Mouse (Mus musculus): ENCODE measurements around the gene Dph1. TPM values are rescaled to one million over a fixed set of nuclear protein-coding genes. Genes with fewer than 3 reads are reported as not detected.

Dph1 gene
- 3.5 and 5.9 TPM in 2 replicates for polyA plus RNA-seq (2011; ENCODE audit: insufficient read depth, insufficient read length, low replicate concordance, missing spikeins)

DNA sequence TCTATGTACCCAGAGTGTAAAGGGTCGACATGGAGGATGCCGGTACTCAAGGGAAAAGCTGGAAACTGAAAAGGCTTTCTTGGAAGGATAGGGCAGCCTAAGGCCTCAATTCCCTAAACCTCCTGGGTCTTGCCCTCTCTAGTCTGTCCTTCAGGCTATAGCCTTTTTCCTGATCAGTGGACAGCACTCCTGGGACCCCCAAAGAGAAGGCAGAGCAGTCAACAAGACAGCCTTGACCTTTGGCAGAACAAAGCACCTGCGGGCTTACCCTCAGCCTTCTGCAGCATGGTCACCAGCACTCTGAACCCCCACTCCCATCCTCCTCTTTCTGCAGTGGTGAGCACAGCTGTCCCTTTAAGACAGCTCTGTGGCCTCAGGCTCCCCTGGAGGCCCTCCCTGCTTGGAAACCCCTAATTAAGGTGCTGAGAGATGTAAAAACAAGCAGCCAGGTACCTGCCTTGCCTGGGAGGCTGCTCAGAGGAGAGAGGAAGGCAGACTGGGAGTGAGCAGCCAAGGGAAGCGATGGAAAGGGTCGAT is at the start of gene Dph1:
Gene Dph1, minus strand, starts transcription at position 337 of the 537 bp plus-strand sequence.
- no peaks in the 10 kb centered on the region for H3K4me1 ChIP-seq (ENCODE audit: control insufficient read depth, insufficient read depth, low read length)
- peak within 1 kb of the TSS; percentile 92 for H3K4me3 ChIP-seq (replicated peaks; ENCODE audit: control insufficient read depth, low read depth, low read length)
- H3K27ac ChIP-seq (ENCODE audit: control insufficient read depth, insufficient read depth, low read depth, low read length, poor library complexity): no peak within 1 kb of the TSS; the same call in 1 of the 2 replicates
- 79% methylated on average over 5 of the region's 5 CpGs for WGBS
- no peak for TF ChIP-seq CTCF (IDR thresholded peaks at IDR 0.05; ENCODE audit: control insufficient read depth, insufficient read depth, low read length)

DNA sequence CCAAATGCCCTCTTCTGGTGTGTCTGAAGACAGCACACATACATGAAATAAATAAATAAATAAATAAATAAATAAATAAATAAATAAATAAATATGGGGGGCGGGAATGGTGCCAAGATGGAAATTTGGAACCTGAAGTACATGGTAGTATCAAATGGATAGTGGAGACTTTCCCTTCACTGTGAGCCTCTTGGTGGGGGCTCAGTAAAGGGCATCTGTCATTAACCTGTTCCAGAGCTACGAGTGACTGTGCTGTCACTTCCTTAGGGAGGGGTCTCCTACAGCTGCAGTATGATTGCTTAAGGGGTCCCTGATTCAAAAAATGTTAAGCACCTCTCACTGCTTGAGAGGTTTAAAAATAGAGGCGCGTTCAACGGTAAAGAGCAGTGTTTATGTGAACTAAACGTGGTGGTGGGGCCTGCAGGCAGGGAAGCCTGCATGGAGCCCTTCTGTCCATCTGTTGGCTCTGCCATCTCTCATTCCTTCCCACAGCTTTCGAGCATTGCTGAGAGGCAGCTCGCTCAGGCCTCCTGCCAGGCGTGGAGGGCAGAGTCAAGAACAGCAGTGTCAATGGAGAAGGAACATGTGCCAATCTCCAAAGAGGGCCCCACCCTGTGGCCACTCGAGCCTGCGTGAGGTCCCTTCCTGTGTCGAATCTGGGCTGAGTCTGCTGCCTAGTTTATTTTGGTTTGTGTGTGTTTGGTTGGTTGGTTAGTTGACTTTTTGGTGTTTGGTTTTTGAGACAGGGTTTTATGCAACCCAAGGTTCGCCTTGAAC is 49.3 kb upstream of the Dph1 start:
- Histone ChIP-seq H3K27ac (ENCODE audit: control insufficient read depth, insufficient read depth, low read depth, low read length, poor library complexity) (no peak overlapping the region), H3K4me1 (ENCODE audit: control insufficient read depth, insufficient read depth, low read length) (no peaks in the 10 kb centered on the region; the same call in none of the 2 replicates), H3K4me3 (replicated peaks; ENCODE audit: control insufficient read depth, low read depth, low read length) (no peak overlapping the region)
- TF ChIP-seq POLR2A (IDR thresholded peaks at IDR 0.05; ENCODE audit: borderline replicate concordance, control insufficient read depth, low read depth, low read length) (no peak), CTCF (IDR thresholded peaks at IDR 0.05; ENCODE audit: control insufficient read depth, insufficient read depth, low read length) (peak; percentile 10; the same call in 1 of the 2 replicates)
- 49% methylated on average over 13 of the region's 13 CpGs for WGBS

DNA sequence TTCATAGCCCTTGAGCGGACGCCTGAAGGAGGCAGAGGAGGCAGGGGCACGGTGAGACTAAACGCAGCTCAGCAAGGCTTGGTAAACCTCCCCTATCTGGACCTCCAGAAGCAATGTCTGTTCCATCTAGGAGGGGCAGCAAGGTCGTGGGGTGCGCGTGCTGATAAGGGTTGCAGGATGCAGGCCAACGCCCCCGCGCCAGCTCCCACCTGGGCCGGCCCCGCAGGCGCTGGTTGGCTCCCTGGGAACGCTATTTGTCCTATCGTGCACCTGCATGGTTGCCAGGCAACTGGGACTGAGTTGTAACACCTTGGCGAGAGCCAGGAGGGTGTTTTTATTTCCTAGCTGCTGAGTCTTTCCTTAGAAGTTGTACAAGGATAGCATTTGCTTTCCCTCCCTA is 43.7 kb upstream of the Dph1 start:
- Histone ChIP-seq H3K4me3 (replicated peaks; ENCODE audit: control insufficient read depth, low read depth, low read length) (no peak overlapping the region), H3K27ac (ENCODE audit: control insufficient read depth, insufficient read depth, low read depth, low read length, poor library complexity) (no peak overlapping the region), H3K4me1 (ENCODE audit: control insufficient read depth, insufficient read depth, low read length) (no peaks in the 10 kb centered on the region)
- TF ChIP-seq POLR2A (IDR thresholded peaks at IDR 0.05; ENCODE audit: borderline replicate concordance, control insufficient read depth, low read depth, low read length) (no peak), CTCF (IDR thresholded peaks at IDR 0.05; ENCODE audit: control insufficient read depth, insufficient read depth, low read length) (no peak)
- 30% methylated on average over 16 of the region's 16 CpGs for WGBS

DNA sequence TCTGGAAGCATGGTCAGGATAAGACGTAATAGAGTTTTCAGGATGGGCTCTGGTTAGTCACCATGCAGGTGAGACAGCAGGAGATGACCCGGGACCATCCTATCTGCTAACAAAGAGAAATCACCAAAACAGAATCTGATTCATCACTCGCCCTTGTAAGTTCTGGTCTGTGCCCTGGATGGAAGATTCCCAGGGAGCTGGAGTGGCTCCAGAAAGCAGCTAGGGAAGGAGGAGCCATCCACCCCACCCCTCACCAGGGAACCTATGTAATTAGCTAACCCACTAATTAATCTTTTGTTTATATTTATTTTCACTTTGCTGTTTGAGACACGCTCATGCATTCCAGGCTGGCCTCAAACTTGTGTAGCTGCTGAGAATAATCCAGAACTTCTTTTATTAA is 41.4 kb upstream of the Dph1 start:
- H3K4me3 ChIP-seq (replicated peaks; ENCODE audit: control insufficient read depth, low read depth, low read length): no peak overlapping the region
- no peaks in the 10 kb centered on the region; the same call in 1 of the 2 replicates for H3K4me1 ChIP-seq (ENCODE audit: control insufficient read depth, insufficient read depth, low read length)
- WGBS: 77% methylated on average over 4 of the region's 4 CpGs
- no peak overlapping the region for H3K27ac ChIP-seq (ENCODE audit: control insufficient read depth, insufficient read depth, low read depth, low read length, poor library complexity)
- TF ChIP-seq CTCF (IDR thresholded peaks at IDR 0.05; ENCODE audit: control insufficient read depth, insufficient read depth, low read length) (no peak), POLR2A (IDR thresholded peaks at IDR 0.05; ENCODE audit: borderline replicate concordance, control insufficient read depth, low read depth, low read length) (no peak)

DNA sequence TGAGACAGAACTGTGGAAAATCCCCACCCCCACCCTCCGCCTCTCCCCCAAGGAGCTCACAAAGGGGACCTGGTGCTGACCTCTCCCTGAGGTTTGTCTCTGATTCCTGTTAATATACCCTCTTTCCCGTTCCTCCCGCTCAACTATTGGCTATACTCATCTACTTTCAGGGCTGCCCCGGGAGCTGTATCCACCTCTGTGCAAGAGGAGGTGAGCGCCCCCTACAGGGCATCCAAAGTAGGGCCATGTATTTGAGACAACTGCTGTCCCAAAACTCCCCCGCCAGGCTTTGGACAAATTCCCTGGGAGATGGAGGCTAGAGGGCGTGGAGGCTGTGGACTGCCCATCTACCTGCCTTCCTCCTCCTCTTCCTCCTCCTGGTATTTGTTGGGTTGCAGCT is 40.7 kb upstream of the Dph1 start:
- H3K27ac ChIP-seq (ENCODE audit: control insufficient read depth, insufficient read depth, low read depth, low read length, poor library complexity): no peak overlapping the region
- H3K4me3 ChIP-seq (replicated peaks; ENCODE audit: control insufficient read depth, low read depth, low read length): no peak overlapping the region
- TF ChIP-seq POLR2A (IDR thresholded peaks at IDR 0.05; ENCODE audit: borderline replicate concordance, control insufficient read depth, low read depth, low read length): no peak
- peak; percentile 70 for TF ChIP-seq CTCF (IDR thresholded peaks at IDR 0.05; ENCODE audit: control insufficient read depth, insufficient read depth, low read length)
- H3K4me1 ChIP-seq (ENCODE audit: control insufficient read depth, insufficient read depth, low read length): no peaks in the 10 kb centered on the region; the same call in 1 of the 2 replicates
- WGBS: 15% methylated on average over 7 of the region's 7 CpGs

DNA sequence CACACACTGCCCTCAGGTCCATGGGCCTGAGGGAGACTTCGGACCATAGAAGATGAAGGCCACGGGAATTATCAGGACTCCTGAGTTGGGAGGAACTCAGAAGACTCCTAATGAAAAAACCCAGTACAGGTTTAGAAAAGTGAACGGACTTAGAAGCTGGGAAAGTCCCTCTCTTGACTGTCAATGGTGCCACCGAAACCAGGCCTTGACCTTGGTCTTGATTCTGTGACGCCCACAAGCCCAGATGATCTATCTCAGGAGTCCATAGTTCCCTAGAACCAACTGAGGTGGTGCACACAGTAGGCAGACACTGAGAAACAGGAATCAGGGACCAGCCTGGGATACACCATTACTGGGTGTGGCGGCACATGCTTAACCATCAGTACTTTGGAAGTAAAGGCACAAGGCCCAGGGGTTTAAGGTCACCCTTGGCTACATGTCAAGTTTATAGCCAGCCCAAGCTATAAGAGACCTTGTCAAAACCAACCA is 39.3 kb upstream of the Dph1 start:
- Histone ChIP-seq H3K27ac (ENCODE audit: control insufficient read depth, insufficient read depth, low read depth, low read length, poor library complexity) (no peak overlapping the region), H3K4me1 (ENCODE audit: control insufficient read depth, insufficient read depth, low read length) (no peaks in the 10 kb centered on the region; the same call in 1 of the 2 replicates), H3K4me3 (replicated peaks; ENCODE audit: control insufficient read depth, low read depth, low read length) (no peak overlapping the region)
- TF ChIP-seq POLR2A (IDR thresholded peaks at IDR 0.05; ENCODE audit: borderline replicate concordance, control insufficient read depth, low read depth, low read length): no peak
- no peak for TF ChIP-seq CTCF (IDR thresholded peaks at IDR 0.05; ENCODE audit: control insufficient read depth, insufficient read depth, low read length)
- 84% methylated on average over 6 of the region's 6 CpGs for WGBS

DNA sequence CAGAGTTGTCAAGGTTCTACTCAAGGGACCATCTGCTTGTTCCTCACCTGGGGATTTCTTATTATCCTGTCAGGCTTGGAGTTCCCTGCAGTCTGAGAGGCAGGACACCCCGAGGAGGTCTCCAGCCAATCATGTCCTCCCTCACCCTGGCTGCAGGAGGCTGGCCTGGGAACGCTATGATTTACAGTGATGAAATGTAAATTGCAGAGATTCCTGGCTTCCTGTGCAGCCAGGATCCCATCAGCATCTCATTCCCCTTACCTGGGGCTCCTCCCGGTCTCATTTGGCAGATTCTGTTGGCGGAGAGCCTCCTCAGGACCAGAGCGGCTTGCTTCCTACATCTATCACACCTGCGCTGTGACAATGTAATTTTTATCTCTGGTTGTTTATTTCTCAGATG is 38.2 kb upstream of the Dph1 start:
- no peak overlapping the region for H3K4me3 ChIP-seq (replicated peaks; ENCODE audit: control insufficient read depth, low read depth, low read length)
- no peaks in the 10 kb centered on the region; the same call in 1 of the 2 replicates for H3K4me1 ChIP-seq (ENCODE audit: control insufficient read depth, insufficient read depth, low read length)
- TF ChIP-seq CTCF (IDR thresholded peaks at IDR 0.05; ENCODE audit: control insufficient read depth, insufficient read depth, low read length) (no peak), POLR2A (IDR thresholded peaks at IDR 0.05; ENCODE audit: borderline replicate concordance, control insufficient read depth, low read depth, low read length) (no peak)
- H3K27ac ChIP-seq (ENCODE audit: control insufficient read depth, insufficient read depth, low read depth, low read length, poor library complexity): no peak overlapping the region
- 87% methylated on average over 6 of the region's 6 CpGs for WGBS

DNA sequence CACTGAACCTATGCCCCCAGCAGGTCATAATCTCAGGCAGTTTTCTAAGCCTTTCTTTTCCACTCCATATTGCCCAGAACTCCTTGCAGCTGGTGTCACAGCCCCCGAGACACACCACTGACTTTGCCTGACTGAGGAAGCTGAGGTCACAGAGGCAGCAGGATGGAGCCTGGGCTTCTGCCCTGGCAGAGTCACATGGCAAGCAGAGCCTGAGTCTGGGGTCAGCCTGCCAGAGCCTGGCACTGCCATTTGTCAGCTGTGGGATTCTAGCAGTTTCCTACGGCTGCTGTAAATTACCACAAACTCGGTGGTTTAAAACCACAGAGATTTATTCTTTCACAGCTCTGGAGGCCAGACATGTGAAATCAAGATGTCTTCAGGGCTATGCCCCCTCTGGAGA is 36.6 kb upstream of the Dph1 start:
- 8% methylated on average over 3 of the region's 3 CpGs for WGBS
- Histone ChIP-seq H3K27ac (ENCODE audit: control insufficient read depth, insufficient read depth, low read depth, low read length, poor library complexity) (no peak overlapping the region), H3K4me3 (replicated peaks; ENCODE audit: control insufficient read depth, low read depth, low read length) (no peak overlapping the region), H3K4me1 (ENCODE audit: control insufficient read depth, insufficient read depth, low read length) (no peaks in the 10 kb centered on the region; the same call in 1 of the 2 replicates)
- TF ChIP-seq CTCF (IDR thresholded peaks at IDR 0.05; ENCODE audit: control insufficient read depth, insufficient read depth, low read length): no peak
- TF ChIP-seq POLR2A (IDR thresholded peaks at IDR 0.05; ENCODE audit: borderline replicate concordance, control insufficient read depth, low read depth, low read length): no peak
